Mouse (Mus musculus) right cerebral cortex, postnatal 4 days (tissue): ENCODE measurements around the gene Atg4b.
"Not testable (repeated sequence)": the region's sequence is repeated elsewhere in the genome, so short reads cannot be mapped to it uniquely, and the experiment has no call there.

Experiments
- DNase-seq: peaks from one replicate; pipeline ENCODE4 v3.0.0-alpha.2; 2022

Atg4b gene

GRCm38 (mm10) chr1:93823796-93824495 lies 72.6 kb downstream of the Atg4b start:
- no peak for DNase-seq

- DNase-seq = no peak
Measured at GRCm38 (mm10) chr1:93824609-93825008, 73.3 kb downstream of the Atg4b start, which contains the start of gene D2hgdh. Gene D2hgdh, plus strand, starts transcription at chr1:93824909.

- DNase-seq = peak; percentile 88
Measured at GRCm38 (mm10) chr1:93825105-93825674, 73.9 kb downstream of the Atg4b start.

- DNase-seq = peak; percentile 21
Measured at GRCm38 (mm10) chr1:93825771-93826539, 74.7 kb downstream of the Atg4b start.

- no peak for DNase-seq
Measured at GRCm38 (mm10) chr1:93826540-93826835, 75.2 kb downstream of the Atg4b start.

GRCm38 (mm10) chr1:93832754-93833360 lies 81.6 kb downstream of the Atg4b start:
- not testable (repeated sequence) for DNase-seq

GRCm38 (mm10) chr1:93834671-93835150 lies 83.4 kb downstream of the Atg4b start:
- no peak for DNase-seq

GRCm38 (mm10) chr1:93835211-93835610 lies 83.9 kb downstream of the Atg4b start:
- DNase-seq = no peak

- no peak for DNase-seq
Measured at GRCm38 (mm10) chr1:93835876-93836531, 84.7 kb downstream of the Atg4b start.

GRCm38 (mm10) chr1:93836532-93836913 lies 85.2 kb downstream of the Atg4b start:
- DNase-seq = no peak

GRCm38 (mm10) chr1:93837335-93837734 lies 86.0 kb downstream of the Atg4b start:
- no peak for DNase-seq

GRCm38 (mm10) chr1:93838569-93838968 lies 87.3 kb downstream of the Atg4b start:
- DNase-seq = not testable (repeated sequence)
